Mouse (Mus musculus): Measurements from ENCODE around the gene Pdzd7.

Pdzd7 gene

DNA sequence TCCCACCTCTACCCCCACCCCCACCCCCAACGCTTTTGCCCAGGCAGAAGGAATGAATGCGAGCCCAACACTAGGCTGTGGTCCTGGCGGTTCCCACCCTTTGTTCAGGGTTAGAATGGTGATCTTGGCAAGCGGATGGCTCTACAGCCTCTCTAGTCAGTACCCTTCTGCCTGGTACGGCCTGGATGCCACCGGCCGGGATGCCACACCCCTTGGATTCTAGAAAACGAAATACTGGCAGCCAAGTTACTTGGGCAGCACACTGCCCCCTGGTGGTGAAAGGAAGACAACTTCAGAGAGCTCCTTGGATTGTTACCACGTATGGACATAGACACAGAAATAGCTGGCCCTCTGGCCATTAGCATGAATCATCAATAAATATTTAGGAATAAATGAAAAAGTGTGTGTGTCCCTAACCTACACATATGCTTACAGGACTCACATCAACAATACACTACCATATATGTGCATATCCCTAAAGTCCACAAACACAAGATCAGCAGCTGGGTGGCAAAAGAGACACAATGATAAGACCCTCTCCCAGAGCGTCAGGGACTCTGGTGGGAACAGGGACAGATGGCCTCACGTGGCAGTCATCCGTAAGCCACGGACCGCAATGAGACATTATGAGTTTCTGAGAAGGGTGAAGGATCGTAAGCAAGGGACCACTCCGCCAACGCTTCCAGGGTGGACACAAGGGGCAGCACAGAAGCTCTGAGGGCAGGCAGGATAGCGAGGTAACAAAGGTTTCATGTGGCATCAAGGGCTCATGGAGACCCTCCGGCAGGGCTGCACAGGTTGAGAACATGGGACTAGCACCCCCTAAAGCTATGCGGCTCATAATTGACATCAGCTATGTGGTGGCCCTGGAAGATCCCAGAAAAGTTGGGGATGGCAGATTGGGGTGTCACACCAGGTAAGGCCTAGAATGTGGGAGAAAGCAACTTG, 14.5 kb downstream of the Pdzd7 start:
- DNase-seq (ENCODE audit: low read depth, low spot score): peak; percentile 83

DNA sequence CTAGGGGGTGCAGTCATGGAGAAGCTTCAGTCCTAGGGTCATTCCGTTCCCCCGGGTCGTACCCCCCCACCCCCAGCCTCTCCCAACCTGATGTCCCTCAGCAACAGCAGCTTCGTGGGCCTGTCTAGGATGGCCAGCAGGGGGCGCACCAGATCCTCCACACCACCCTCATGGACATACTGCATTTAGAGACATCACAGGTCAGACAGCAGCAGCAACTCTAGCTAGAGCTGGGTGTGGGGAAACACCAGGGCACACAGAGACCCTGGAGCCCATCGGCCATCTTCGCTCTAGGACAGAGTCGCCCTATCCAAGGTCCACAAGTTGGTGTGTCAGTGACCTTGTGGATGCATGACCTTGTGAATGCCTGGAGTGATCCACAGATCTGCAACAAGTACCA, 15.4 kb downstream of the Pdzd7 start:
- peak; percentile 75 for DNase-seq (ENCODE audit: low read depth, low spot score)

DNA sequence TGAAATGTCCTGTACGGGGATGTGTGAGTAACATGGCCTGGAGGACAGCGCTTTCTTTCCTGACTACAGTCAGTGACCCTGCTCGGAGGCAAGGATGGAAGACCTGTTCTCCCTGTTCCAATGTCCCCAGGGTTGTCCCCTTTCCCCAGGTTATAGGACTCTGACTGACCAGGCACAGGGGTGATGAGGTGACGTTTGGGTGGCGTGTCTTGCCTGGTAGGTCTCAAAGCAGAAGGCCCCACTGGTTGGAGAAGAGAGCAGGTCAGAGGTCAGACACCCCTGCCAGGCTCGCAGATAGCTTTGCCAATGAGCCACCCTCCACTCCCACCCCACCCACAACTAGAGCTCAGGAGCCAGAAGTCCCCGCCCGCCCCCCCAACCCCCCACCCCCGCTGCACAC, 15.9 kb downstream of the Pdzd7 start:
- DNase-seq (ENCODE audit: low read depth, low spot score): no peak

DNA sequence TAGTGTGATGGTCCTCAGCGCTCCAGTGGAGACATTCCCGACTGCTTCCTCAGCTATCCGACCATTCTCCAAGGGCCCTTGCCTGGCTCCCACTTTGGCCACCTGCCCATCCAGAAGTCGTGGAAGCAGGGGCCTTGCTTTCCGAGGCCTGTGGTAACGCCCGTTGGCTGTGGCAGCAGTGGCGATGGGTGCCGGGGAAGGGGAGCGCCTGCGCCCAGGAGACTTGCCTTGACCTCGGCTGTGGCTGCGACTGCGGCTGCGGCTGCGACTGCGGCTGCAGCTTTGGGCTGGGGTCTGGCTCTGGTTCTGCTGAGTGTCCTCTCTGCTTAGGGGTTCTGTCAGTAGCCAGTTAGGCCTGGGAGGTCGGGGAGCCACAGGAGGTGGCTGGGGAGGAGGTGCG, 16.8 kb downstream of the Pdzd7 start:
- DNase-seq (ENCODE audit: low read depth, low spot score): no peak

DNA sequence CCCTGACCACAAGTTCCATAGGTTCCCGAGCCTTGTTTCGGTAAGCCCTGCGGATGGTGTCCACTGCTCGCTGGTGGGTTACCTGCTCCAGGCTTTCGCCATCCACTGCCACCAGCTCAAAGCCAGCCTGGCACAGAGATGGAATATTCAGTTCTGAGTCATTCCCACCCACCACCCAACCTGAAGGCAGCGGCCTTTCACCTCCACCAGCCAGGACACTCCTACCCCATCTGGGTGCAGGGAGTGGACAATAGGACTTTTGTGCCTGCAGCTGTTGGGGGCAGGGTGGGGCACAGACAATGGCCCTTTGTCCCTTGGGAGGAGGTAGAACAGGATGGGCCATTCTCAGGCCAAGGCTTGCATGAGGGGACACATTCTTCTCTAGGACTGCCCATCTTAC, 17.7 kb downstream of the Pdzd7 start:
- DNase-seq (ENCODE audit: low read depth, low spot score): no peak

DNA sequence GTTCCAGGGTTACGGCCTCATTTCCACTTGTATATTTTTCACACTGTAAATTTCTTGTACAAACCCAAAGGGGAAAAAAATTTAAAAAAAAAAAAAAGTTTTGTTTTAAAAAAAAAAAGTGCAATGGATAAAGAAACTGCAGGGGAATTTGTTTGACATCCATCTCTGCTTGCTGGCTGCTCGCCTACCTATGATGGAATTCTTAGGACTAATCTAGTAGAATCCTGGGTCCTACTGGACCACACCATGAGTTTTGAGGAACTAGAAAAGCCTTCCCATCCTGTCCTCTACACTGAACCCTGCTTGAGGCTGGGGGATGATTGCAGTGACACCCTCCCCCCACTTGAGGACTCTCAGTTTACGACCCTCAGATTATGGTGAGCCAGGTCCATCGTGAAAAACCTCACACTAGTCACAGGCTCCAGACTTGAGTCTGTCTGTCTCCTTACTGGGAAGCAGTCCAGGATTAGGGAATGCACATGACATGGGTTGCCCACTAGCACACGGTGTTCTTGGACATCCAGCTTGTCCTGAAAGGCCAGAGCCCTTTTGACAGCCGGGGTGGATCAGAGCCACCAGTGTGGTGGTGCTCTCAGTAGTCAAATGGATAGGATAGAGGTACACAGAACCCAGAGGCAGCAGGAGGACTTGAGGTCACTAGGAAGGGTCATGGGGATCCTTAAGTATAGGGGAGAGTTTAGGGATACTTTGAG, 18.4 kb downstream of the Pdzd7 start:
- DNase-seq (ENCODE audit: low read depth, low spot score): no peak

DNA sequence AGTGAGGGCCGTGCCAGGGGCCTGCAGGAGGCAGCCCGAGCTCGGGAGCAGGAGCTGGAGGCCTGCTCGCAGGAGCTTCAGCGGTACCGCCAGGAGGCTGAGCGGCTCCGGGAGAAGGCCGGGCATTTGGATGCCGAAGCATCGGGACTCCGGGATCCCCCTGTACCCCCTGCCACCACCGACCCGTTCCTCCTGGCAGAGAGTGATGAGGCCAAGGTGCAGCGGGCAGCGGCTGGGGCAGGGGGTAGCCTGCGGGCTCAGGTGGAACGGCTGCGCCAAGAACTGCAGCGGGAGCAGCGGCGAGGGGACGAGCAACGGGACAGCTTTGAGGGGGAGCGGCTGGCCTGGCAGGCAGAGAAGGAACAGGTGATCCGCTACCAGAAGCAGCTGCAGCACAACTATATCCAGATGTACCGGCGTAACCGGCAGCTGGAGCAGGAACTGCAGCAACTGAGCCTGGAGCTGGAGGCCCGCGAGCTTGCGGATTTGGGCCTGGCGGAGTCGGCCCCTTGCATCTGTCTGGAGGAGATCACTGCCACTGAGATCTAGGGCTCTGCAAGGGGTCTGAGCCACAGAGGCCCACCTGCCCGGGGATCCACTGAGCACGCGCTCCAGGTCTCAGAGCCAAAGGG, 19.5 kb downstream of the Pdzd7 start:
- DNase-seq (ENCODE audit: low read depth, low spot score): no peak

DNA sequence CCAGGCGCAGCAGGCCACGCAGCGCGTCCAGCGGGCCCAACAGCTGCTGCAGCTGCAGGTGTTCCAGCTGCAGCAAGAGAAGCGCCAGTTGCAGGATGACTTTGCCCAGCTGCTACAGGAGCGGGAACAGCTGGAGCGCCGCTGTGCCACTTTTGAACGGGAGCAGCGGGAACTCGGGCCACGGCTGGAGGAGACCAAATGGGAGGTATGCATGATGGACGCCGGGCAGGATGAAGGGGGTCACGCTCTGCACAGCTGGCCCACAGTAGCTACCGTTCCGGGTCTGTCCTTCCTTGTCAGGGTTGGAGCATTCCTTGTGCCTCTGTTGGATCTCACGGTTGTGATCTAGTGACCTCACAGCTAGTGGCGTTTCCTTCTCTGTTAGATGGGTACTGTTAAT, 20.7 kb downstream of the Pdzd7 start:
- no peak for DNase-seq (ENCODE audit: low read depth, low spot score)

DNA sequence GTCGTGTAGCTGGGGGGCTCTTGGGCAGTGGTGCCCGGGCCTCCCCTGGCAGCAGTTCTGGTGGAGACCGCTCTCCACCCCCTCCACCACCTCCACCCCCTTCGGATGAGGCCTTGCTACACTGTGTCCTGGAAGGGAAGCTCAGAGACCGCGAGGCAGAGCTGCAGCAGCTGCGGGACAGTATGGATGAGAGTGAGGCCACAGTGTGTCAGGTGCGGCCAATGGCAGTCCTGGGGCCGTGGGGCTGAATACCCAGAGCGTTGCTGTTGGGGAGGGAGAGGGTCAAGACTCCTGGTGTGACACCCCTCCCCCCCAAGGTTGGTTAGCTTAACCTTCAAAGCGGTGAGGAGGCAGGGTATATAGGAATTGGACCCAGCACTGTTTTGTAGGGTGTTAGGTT, 21.5 kb downstream of the Pdzd7 start:
- DNase-seq (ENCODE audit: low read depth, low spot score): no peak

DNA sequence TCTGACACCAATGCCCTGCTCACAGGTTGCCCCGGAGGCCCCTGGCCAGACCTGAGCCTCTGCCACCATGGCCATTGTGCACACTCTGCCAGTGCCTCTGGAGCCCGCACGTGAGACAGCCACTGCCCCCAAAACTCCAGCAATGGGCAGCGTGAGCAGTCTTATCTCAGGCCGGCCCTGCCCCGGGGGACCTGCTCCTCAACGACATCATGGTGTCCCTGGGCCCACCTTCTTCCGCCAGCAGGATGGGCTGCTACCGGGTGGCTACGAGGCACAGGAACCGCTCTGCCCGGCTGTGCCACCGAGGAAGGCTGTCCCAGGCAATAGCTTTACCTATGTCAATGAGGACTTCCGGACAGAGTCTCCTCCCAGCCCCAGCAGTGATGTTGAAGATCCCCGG, 24.2 kb downstream of the Pdzd7 start:
- no peak for DNase-seq (ENCODE audit: low read depth, low spot score)

DNA sequence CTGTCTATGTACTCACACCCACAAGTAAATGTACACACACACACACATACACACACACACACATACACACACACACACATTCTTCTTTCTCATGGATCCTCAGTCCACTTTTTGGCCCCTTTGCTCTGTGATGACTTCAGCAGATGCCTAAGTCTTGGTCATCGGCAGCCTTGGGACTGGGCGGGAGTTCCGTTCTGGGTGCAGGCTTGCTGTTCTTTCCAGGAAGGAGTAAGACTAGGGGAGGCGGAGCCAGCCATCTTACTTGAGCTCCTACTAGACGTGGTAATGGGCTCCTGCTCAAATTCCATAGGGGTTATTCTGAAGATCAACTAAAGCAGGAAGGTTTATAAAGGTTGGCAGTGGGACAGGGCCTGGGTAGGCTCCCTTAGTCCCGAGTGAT, 25.2 kb downstream of the Pdzd7 start:
- no peak for DNase-seq (ENCODE audit: low read depth, low spot score)

DNA sequence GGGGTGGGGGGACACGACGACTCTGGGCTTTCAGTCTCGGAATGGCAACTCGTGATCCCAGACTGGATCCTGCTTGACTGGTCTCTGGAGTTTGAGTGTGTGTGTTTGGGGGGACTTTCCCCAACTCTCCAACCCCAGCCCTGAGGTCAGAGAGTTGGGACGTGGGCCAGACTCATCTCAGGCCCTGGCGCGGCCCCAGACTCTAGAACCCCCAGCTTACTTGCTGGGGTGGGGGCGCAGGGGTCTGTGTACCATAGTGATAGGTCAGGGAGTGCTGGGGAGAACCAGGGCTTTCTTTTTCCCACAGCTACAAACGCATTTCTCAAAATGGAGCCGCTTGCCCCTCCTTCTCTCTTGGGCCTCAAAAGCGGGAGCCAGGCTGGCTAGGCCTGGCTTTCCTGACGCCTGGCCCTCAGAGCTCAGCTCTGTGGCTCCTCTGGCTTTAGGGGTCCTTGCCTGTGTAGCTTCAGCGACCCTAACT, 27.1 kb downstream of the Pdzd7 start:
- DNase-seq (ENCODE audit: low read depth, low spot score): no peak

DNA sequence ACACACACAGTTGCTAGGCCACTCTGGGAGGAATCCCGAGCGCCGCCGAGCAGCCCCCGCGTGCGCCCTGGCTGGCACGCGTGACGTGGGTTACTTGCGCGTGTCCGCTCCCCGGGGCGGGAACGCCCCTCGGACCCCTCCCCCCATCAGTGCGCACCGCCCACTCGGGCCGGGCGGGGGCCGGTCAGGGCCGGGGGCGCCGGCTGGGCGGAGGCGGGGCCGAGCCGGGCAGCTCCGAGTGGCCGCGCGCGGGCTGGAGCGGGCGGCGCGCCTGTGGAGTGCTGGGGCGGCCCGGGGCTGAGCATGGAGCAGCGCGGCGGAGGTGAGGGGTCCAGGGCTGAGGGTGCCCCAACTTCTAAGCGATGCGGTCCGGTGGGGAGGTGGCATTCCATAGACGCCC, 27.6 kb downstream of the Pdzd7 start:
- no peak for DNase-seq (ENCODE audit: low read depth, low spot score)

DNA sequence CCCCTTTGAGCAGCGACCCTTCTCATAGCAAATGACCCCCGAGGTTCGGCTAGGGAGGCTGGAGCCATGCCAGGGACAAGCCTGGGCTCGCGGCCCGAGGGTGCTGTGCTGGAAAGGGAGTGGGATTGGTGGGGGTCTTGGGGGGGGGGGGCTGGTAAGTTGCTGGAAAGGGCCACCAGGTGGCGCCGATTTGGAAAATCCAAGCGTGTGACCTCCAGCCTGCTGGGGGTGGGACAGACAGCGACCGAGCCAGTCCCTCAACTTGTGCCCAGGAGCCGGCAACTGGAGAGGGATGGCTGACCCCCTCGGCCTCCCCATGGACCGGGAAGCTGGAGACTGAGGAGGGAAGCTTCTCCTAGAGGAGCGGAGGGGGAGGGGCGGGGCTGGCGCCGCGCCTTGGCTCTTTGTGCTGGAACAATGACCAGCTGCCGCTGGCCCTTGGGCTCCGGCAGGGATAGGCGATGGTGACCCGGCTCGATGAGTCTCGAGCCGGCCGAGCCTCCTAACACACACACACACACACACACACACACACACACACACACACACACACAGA, 28.2 kb downstream of the Pdzd7 start:
- no peak for DNase-seq (ENCODE audit: low read depth, low spot score)

DNA sequence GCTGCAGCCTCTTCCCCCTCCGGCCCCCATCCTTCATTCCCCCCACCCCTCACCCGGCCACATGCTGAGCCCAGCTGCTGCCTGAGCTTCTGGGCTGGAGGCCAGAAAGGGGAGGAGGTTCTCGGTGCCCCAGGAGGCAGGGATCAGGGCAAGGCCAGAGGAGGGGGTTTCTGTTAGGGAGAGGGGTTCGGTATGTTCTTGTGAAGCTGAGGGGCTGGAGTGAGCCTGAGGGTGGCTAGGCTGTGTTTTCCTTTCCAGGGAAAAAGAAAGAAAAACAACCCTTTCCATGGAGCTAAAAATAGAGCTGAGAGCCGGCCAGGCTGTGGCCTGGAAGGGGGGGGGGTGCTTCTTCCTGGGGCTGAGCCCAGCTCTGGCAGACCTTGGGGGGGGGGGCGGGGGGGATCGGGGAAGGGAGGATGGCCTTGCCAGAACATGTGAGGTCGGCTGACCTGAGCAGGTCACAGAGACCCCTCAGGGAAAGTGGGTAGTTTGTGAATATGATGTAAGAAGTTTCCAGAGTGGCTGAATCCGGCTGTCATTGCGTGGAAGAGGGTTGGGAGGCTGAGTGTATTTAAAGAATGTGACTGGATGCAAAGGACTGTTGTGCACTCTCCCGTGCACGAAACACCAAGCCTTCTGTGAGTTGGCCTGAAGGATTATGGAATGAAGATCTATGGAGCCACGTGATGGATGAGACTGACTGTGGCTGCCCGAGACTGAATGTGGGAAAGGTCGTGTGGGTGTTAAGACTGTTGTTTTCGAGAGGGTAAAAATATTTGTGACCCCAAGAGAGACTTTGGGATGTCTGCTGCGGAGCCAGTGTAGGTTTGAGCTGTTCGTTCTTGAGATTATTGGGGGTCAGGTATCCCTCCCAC, 28.9 kb downstream of the Pdzd7 start:
- DNase-seq (ENCODE audit: low read depth, low spot score): no peak

DNA sequence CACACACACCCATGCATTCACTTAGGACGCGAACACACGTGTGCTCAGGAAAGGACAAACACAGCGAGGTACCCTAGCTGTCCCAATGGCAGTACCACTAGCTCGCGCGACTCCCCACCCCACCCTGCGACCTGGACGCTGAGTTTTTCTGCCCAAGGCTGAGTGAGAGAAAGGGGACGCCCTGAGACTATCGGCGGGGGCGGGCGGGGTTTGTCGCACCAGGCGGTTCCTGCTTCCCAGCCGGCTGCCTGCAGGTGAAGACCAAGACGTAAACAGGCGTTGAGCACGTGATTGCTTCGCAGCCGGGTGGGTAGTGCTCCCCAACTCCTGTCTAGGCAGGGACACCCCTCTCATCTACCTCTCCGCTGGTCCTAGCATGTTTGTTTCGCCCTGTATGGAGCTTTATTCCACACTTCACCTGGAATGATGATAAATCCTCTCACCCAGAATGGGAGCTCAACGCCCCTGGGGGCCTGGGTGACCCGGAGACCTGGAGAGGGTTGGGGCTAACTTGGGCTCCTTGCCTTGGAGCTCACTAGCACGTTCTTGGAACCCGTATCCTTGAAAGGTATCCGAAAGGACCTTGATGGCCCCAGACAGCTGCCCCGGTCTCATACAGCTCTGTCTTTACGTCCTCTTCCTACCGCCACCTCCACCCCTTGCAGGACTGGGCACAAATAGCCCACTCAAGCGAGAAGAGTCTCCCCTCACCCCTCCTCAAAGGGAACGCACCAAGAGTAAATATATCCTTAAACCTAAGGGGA, 29.8 kb downstream of the Pdzd7 start:
- DNase-seq (ENCODE audit: low read depth, low spot score): peak; percentile 66

DNA sequence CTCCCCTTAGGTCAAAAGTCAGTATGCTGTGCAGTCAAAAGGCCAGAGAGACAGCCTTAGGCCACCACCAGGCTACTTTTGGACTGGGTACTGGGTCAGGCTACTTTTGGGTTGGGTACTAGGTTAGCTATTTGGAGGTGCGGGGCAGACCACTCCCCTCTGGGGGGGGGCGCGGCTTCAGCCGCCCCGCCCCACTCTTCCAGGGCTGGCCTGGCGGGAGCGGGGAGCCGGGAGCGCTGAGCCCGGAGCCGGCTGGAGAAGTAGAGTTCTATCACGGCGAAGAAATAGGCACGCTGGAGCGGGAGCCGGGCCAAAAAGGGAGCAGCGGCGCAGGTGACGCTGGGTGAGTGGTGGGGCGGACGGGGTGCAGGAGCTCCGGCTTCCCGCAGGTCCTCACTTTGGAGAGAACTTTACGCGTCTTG, 30.5 kb downstream of the Pdzd7 start:
- DNase-seq (ENCODE audit: low read depth, low spot score): no peak

DNA sequence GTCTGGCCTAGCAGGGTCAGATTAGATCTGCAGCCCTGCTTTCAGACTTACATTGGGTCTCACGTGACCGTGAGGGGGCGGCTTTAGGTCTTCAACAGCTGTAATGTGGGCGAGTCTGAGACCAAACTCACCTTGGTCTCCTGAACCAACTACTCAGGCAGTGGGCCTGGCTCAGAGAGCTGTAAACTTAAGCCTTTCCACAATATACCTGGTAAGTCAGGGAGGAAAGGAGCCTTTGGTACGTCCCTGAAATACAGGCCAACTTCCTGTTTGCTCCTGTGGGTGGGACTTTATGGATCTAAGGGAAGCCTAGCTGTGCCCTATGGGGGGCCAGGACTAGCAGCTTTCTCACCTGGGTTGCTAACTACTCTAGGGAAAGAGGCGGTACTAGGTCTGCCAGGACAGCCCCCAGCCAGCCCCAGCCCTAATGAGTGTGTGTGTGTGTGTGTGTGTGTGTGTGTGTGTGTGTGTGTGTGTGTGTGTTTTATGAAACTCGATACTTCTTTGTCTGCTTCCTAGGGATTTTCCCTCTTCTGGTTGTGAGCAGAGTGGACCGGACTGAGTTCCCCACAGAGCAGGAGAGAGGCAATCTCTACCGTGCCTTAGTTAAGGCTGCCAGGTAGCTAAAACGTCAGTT, 31.1 kb downstream of the Pdzd7 start, which contains the start of gene Lzts2:
Gene Lzts2 (plus strand): TSS at position 80 of the 637 bp plus-strand sequence.
- DNase-seq (ENCODE audit: low read depth, low spot score): peak; percentile 57

DNA sequence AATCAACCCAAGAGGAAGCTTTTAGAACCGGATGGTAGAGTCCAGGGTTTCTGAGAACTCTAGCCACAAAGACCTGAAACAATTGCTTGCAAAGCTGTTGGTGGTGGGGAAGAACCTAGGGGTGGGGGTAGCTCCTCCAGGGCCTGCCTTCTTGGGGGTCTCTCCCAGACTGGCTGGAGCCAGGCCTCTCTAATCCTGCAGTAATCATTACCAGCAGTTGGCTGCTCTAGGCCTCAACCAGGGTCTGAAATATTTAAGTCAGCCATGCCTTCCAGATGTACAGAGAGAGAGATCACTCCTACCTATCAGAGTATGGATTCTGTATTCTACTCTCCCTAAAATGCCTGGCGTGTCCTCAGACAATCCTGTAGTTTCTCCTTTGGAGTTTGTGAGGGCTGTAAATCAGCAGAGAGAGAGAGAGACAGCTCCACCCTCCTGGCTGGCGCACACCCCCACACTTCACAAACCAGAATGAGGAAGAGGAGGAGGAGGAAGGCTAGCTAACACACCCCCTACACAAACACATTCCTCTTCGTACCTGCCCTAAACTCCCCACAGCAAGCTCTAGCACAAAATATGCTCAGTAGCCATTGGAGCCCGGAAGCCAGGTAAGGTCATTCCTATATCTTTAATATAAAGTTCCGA, 31.8 kb downstream of the Pdzd7 start:
- DNase-seq (ENCODE audit: low read depth, low spot score): no peak

All from ES-CJ7 (cell line).